Mouse (Mus musculus) lung, embryonic 16.5 days (tissue): ENCODE results near the gene Pdzd3. TPM values are rescaled to one million over a fixed set of nuclear protein-coding genes. Genes with fewer than 3 reads are reported as not detected.
A peak's percentile ranks its signal among the peaks of the same experiment; 100 is the strongest.

Experiments used
- ATAC-seq: fragments of 200-750 bp; cut with Nextera tagmentation; 2 replicates; pipeline ENCODE4 v1.8.0; 2017; ENCODE audit warnings: low read depth, mild to moderate bottlenecking, moderate library complexity
- H3K27ac ChIP-seq: fragments of 300-500 bp; sonication (generic); 2 replicates; pipeline ENCODE4 v1.5.1; 2014; ENCODE audit warnings: mild to moderate bottlenecking, control low read depth, low read length
- H3K27me3 ChIP-seq: fragments of 300-500 bp; sonication (generic); 2 replicates; pipeline ENCODE4 v1.6.1; 2014; ENCODE audit warnings: low read depth, low read length, mixed read lengths; ENCODE audit not compliant: control insufficient read depth, insufficient read depth
- H3K36me3 ChIP-seq: fragments of 300-500 bp; sonication (generic); 2 replicates; pipeline ENCODE4 v1.6.1; 2014; ENCODE audit warnings: low read length; ENCODE audit not compliant: control insufficient read depth, insufficient read depth
- H3K4me1 ChIP-seq: fragments of 300-500 bp; sonication (generic); replicated peaks from 2 replicates; pipeline ENCODE4 v1.6.1; 2014; ENCODE audit warnings: low read length, mixed read lengths; ENCODE audit not compliant: control insufficient read depth, insufficient read depth
- H3K4me2 ChIP-seq: fragments of 300-500 bp; sonication (generic); 2 replicates; pipeline ENCODE4 v1.6.1; 2014; ENCODE audit warnings: low read depth, low read length, control low read depth
- H3K4me3 ChIP-seq: fragments of 300-500 bp; sonication (generic); 2 replicates; pipeline ENCODE4 v1.5.1; 2014; ENCODE audit warnings: mild to moderate bottlenecking, low read length, control low read depth
- H3K9ac ChIP-seq: fragments of 300-500 bp; sonication (generic); 2 replicates; pipeline ENCODE4 v1.6.1; 2014; ENCODE audit warnings: low read length, control low read depth
- H3K9me3 ChIP-seq: fragments of 300-500 bp; sonication (generic); 2 replicates; pipeline ENCODE4 v1.6.1; 2016; ENCODE audit warnings: low read length; ENCODE audit not compliant: control insufficient read depth
- WGBS: fragments of 180-500 bp; shearing (Covaris S2); extraction: QIAGEN DNeasy Blood & Tissue Kit; methylation state at CpG from one replicate; pipeline ENCODE4 v1.1.7; 2014; 5-methylcytosine and 5-hydroxymethylcytosine counted together
- polyA plus RNA-seq: library from polyadenylated mRNA; unstranded; fragments of >200 nt; fragmentation: Nextera tagmentation; extraction: Ambion mirVana; gene quantifications from 2 replicates; pipeline ENCODE4 v1.2.1, GENCODE M21; 2015

The Pdzd3 gene
- polyA plus RNA-seq, 1 experiment from 2014 or later = 0.11 TPM

- H3K36me3 ChIP-seq = no peaks in the 10 kb centered on the region
- no peak overlapping the region for H3K4me2 ChIP-seq
- no peak overlapping the region for H3K27ac ChIP-seq
- ATAC-seq = no peak
- no peaks in the 10 kb centered on the region for H3K27me3 ChIP-seq
- peaks cover 11% of the 10 kb centered on the region for H3K4me1 ChIP-seq
- H3K9ac ChIP-seq = no peak overlapping the region
- H3K9me3 ChIP-seq = no peaks in the 10 kb centered on the region
- 83% methylated on average over 4 of the region's 4 CpGs for WGBS
- no peak overlapping the region for H3K4me3 ChIP-seq
Observed at GRCm38 (mm10) chr9:44269973-44270372, 18.7 kb upstream of the Pdzd3 start.

- no peak overlapping the region for H3K27ac ChIP-seq
- no peaks in the 10 kb centered on the region for H3K9me3 ChIP-seq
- WGBS = 79% methylated on average over 3 of the region's 3 CpGs
- no peak overlapping the region for H3K4me3 ChIP-seq
- H3K27me3 ChIP-seq = no peaks in the 10 kb centered on the region
- no peak overlapping the region for H3K9ac ChIP-seq
- peaks cover 11% of the 10 kb centered on the region for H3K4me1 ChIP-seq
- no peaks in the 10 kb centered on the region for H3K36me3 ChIP-seq
- H3K4me2 ChIP-seq = no peak overlapping the region
- no peak for ATAC-seq
Observed at GRCm38 (mm10) chr9:44269077-44269476, 17.8 kb upstream of the Pdzd3 start.

- H3K27ac ChIP-seq = peak within 1 kb of the TSS; percentile 77
- H3K27me3 ChIP-seq = no peaks in the 10 kb centered on the region
- H3K4me2 ChIP-seq = peak within 1 kb of the TSS; percentile 77
- no peaks in the 10 kb centered on the region for H3K9me3 ChIP-seq
- peaks cover 2% of the 10 kb centered on the region; the same call in 1 of the 2 replicates for H3K36me3 ChIP-seq
- peak within 1 kb of the TSS; percentile 54 for H3K4me3 ChIP-seq
- peak; percentile 31 for ATAC-seq
- H3K4me1 ChIP-seq = peaks cover 11% of the 10 kb centered on the region
- WGBS = 55% methylated on average over 6 of the region's 6 CpGs
- peak within 1 kb of the TSS; percentile 86 for H3K9ac ChIP-seq
Observed at GRCm38 (mm10) chr9:44268432-44268831, 17.2 kb upstream of the Pdzd3 start, which contains the start of gene Nlrx1. Gene Nlrx1, minus strand, starts transcription at chr9:44268599.

GRCm38 (mm10) chr9:44268027-44268360, 16.7 kb upstream of the Pdzd3 start:
- Histone ChIP-seq H3K9me3 (no peaks in the 10 kb centered on the region), H3K27ac (peak overlapping the region; percentile 77), H3K4me1 (peaks cover 11% of the 10 kb centered on the region), H3K4me2 (peak overlapping the region; percentile 77), H3K4me3 (peak overlapping the region; percentile 54), H3K27me3 (no peaks in the 10 kb centered on the region), H3K36me3 (peaks cover 5% of the 10 kb centered on the region; the same call in 1 of the 2 replicates), H3K9ac (peak overlapping the region; percentile 86)
- WGBS = 5% methylated on average over 25 of the region's 28 CpGs
- peak; percentile 97 for ATAC-seq

GRCm38 (mm10) chr9:44267319-44268026, 16.2 kb upstream of the Pdzd3 start:
- Histone ChIP-seq H3K4me1 (peaks cover 11% of the 10 kb centered on the region), H3K9ac (peak overlapping the region; percentile 86), H3K4me3 (peak overlapping the region; percentile 54), H3K4me2 (peak overlapping the region; percentile 77), H3K36me3 (peaks cover 5% of the 10 kb centered on the region; the same call in 1 of the 2 replicates), H3K9me3 (no peaks in the 10 kb centered on the region), H3K27me3 (no peaks in the 10 kb centered on the region), H3K27ac (peak overlapping the region; percentile 77)
- 6% methylated on average over 23 of the region's 23 CpGs for WGBS
- ATAC-seq = peak; percentile 57

GRCm38 (mm10) chr9:44266478-44267226, 15.4 kb upstream of the Pdzd3 start:
- peak overlapping the region; percentile 86 for H3K9ac ChIP-seq
- H3K27me3 ChIP-seq = no peaks in the 10 kb centered on the region
- no peak for ATAC-seq
- peaks cover 5% of the 10 kb centered on the region; the same call in 1 of the 2 replicates for H3K36me3 ChIP-seq
- H3K27ac ChIP-seq = 0 out of 2 replicates have a peak overlapping the region, but pooled peaks have one; percentile 0
- no peaks in the 10 kb centered on the region for H3K9me3 ChIP-seq
- H3K4me1 ChIP-seq = peaks cover 11% of the 10 kb centered on the region
- WGBS = 36% methylated on average over 8 of the region's 8 CpGs
- H3K4me2 ChIP-seq = peak overlapping the region; percentile 77
- no peak overlapping the region; the same call in 1 of the 2 replicates for H3K4me3 ChIP-seq

- H3K4me2 ChIP-seq = no peak overlapping the region
- peaks cover 5% of the 10 kb centered on the region; the same call in 1 of the 2 replicates for H3K36me3 ChIP-seq
- WGBS = 81% methylated on average over 14 of the region's 14 CpGs
- H3K4me3 ChIP-seq = no peak overlapping the region
- no peaks in the 10 kb centered on the region for H3K27me3 ChIP-seq
- H3K27ac ChIP-seq = no peak overlapping the region
- no peak overlapping the region for H3K9ac ChIP-seq
- no peaks in the 10 kb centered on the region for H3K9me3 ChIP-seq
- H3K4me1 ChIP-seq = peaks cover 1% of the 10 kb centered on the region; the same call in 1 of the 2 replicates
- no peak for ATAC-seq
Observed at GRCm38 (mm10) chr9:44261388-44261787, 10.1 kb upstream of the Pdzd3 start.

- Histone ChIP-seq H3K4me1 (peaks cover 3% of the 10 kb centered on the region), H3K4me3 (no peak overlapping the region), H3K4me2 (no peak overlapping the region), H3K27me3 (no peaks in the 10 kb centered on the region), H3K27ac (no peak overlapping the region), H3K9ac (no peak overlapping the region), H3K9me3 (no peaks in the 10 kb centered on the region), H3K36me3 (peaks cover 5% of the 10 kb centered on the region; the same call in 1 of the 2 replicates)
- no peak for ATAC-seq
- WGBS = 71% methylated on average over 10 of the region's 10 CpGs
Observed at GRCm38 (mm10) chr9:44259014-44259413, 7.7 kb upstream of the Pdzd3 start.

GRCm38 (mm10) chr9:44256213-44256612, 4.9 kb upstream of the Pdzd3 start:
- no peak overlapping the region for H3K9ac ChIP-seq
- no peaks in the 10 kb centered on the region for H3K36me3 ChIP-seq
- ATAC-seq = no peak
- H3K4me1 ChIP-seq = peaks cover 3% of the 10 kb centered on the region
- H3K4me2 ChIP-seq = no peak overlapping the region
- no peaks in the 10 kb centered on the region for H3K9me3 ChIP-seq
- H3K27ac ChIP-seq = no peak overlapping the region
- 64% methylated on average over 8 of the region's 8 CpGs for WGBS
- H3K27me3 ChIP-seq = no peaks in the 10 kb centered on the region
- H3K4me3 ChIP-seq = no peak overlapping the region
